Mouse (Mus musculus): ENCODE measurements around the gene Wrap53.
"Not testable (repeated sequence)": the region's sequence is repeated elsewhere in the genome, so short reads cannot be mapped to it uniquely, and the experiment has no call there.

Wrap53 gene

DNA sequence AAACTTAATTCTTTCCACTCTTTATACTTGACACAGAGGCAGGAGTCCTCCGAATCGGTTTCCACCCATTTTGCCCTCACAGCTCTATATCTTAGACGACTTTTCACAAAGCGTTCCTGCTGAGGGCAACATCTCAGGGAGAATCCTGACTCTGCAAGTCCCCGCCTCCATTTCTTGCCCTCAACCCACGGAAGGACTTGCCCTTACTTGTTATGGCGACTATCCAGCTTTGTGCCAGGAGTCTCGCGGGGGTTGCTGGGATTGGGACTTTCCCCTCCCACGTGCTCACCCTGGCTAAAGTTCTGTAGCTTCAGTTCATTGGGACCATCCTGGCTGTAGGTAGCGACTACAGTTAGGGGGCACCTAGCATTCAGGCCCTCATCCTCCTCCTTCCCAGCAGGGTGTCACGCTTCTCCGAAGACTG is at the start of gene Wrap53, which contains the start of gene Trp53:
TSS of gene Wrap53 (minus strand) at position 165 of the 424 bp plus-strand sequence.
TSS of gene Trp53 (plus strand) at position 269 of the 424 bp plus-strand sequence.
- DNase-seq (ENCODE audit: low read depth, low spot score): peak; percentile 82

- DNase-seq (ENCODE audit: low read depth, low spot score): peak; percentile 62
Measured at GRCm38 (mm10) chr11:69629802-69630201, 49.7 kb upstream of the Wrap53 start.

GRCm38 (mm10) chr11:69628286-69628685 is 48.2 kb upstream of the Wrap53 start:
- peak; percentile 76 for DNase-seq (ENCODE audit: low read depth, low spot score)

GRCm38 (mm10) chr11:69624339-69624738 is 44.3 kb upstream of the Wrap53 start:
- not testable (repeated sequence) for DNase-seq (ENCODE audit: low read depth, low spot score)

DNA sequence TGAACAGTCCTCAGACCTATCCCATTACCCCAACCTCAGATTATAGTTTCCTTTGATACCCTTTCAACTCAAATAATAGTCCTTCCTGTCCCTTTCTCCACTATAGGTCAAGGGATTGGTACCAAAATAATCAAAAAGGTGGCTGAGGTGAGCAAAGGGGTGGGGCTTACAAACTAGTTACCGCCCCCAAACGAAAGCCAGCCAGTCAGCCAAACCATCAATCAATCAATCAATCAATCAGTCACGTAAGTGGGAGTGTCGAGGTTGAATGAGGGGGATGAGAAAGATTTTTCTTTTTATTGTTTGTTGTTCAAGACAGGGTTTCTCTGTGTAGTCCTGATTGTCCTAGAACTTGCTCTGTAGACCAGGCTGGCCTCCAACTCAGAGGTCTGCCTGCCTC is 43.0 kb upstream of the Wrap53 start:
- no peak for DNase-seq (ENCODE audit: low read depth, low spot score)

DNA sequence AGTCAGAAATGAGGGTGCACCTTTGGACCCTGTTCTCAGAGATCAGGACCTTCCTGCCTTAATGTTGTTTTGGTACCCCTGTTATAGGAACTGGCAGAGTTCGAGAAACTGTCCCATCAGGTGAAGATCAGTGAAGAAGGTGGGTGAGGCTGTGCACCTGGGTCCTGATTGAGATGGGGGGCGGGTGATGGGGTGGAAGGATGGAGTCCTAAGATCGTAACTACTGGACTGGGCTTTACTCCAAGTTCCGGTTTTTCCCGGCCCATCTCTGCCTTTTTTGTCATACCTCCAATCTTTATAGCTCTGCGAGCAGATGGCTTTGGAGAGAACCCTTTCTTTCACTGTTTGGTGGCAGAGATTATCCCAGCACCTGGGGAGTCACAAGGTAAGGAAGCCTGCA is 42.4 kb upstream of the Wrap53 start:
- DNase-seq (ENCODE audit: low read depth, low spot score): no peak

DNA sequence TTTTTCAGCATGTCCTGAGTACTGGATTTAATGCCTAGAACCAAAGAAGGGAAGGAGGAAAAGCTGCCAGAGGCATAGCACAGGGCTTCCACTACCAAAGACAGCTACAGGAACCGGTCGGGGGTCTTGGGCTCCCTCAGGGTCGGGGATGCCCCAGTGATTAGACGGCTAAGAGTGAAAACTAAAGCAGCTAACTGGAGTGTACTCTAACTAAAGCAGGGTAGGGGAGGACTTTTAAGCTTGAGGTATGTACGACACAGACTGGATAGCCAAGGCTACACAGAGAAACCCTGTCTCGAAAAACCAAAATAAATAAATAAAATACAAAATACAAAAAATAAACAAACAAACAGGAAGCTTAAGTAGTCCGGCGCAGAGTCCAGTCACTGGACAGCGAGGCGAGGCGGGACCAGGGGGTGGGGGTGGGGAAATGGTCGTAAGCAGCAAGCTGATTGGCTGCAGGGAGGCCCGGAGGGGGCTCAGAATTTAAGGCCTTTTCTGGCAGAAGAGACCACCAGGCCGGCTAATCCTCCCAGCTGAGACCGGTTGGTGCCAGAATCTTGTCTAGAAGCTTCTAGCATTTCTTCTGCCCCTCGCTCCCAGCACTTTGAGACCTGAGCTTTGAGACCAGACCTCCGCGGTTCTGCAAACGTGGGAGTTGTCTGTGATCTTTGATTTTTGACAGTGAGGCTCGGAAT is 41.7 kb upstream of the Wrap53 start, which contains the start of gene Sat2:
TSS of gene Sat2 (plus strand) at position 454 of the 698 bp plus-strand sequence.
- DNase-seq (ENCODE audit: low read depth, low spot score): no peak

- no peak for DNase-seq (ENCODE audit: low read depth, low spot score)
Measured at GRCm38 (mm10) chr11:69620394-69621081, 40.5 kb upstream of the Wrap53 start.

DNA sequence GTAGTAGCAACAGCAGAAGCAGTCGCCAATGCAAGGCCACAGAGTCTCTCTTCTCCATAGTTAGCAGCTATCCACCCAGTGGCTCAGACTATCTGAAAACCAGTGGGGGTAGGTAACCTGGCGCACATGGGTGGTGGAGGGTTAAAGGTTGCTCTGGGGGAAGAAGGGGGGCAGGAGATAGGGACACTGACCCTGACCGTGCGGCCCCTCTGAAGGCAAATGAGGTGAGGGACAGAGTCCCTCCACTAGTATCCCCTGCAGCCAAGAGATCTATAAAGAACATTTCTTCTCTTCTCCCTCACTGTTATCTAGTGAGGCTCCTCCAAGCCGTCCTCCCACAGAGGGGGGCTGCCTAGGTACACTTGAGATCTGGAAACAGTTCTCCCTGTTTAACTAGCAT is 37.8 kb upstream of the Wrap53 start, which contains the start of gene Shbg:
TSS of gene Shbg (minus strand) at position 101 of the 400 bp plus-strand sequence.
- DNase-seq (ENCODE audit: low read depth, low spot score): no peak

DNA sequence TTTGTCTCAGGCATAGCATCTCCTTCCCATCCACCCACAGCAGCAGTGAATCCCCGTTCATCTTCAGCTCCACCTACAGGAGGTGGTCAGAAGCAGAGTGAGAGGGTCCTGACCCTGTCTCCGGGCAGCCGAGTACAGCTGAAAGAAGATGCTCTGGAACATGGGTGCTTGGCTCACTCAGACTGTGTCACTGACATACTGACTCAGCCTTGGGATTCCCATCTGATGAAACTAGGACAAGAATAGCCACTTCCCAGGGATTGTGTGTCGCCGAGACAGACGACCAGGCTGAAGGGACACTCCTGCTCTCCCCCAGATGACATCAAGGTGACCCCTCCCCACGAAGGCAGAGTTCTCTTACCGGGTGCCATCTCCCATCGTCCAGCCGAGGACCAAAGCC is 36.7 kb upstream of the Wrap53 start:
- DNase-seq (ENCODE audit: low read depth, low spot score): no peak

GRCm38 (mm10) chr11:69614257-69614588 is 34.2 kb upstream of the Wrap53 start:
- not testable (repeated sequence) for DNase-seq (ENCODE audit: low read depth, low spot score)

- peak; percentile 66 for DNase-seq (ENCODE audit: low read depth, low spot score)
Measured at GRCm38 (mm10) chr11:69613553-69614256, 33.6 kb upstream of the Wrap53 start.

- DNase-seq (ENCODE audit: low read depth, low spot score): no peak
Measured at GRCm38 (mm10) chr11:69610899-69611298, 30.8 kb upstream of the Wrap53 start.

- DNase-seq (ENCODE audit: low read depth, low spot score): no peak
Measured at GRCm38 (mm10) chr11:69609416-69609815, 29.4 kb upstream of the Wrap53 start.

- DNase-seq (ENCODE audit: low read depth, low spot score): no peak
Measured at GRCm38 (mm10) chr11:69608525-69608924, 28.5 kb upstream of the Wrap53 start.

- no peak for DNase-seq (ENCODE audit: low read depth, low spot score)
Measured at GRCm38 (mm10) chr11:69606832-69607231, 26.8 kb upstream of the Wrap53 start.

- DNase-seq (ENCODE audit: low read depth, low spot score): no peak
Measured at GRCm38 (mm10) chr11:69606491-69606795, 26.4 kb upstream of the Wrap53 start.

GRCm38 (mm10) chr11:69605726-69606490 is 25.9 kb upstream of the Wrap53 start, which contains the start of gene Atp1b2:
Gene Atp1b2, minus strand, starts transcription at chr11:69605942.
- peak; percentile 75 for DNase-seq (ENCODE audit: low read depth, low spot score)

GRCm38 (mm10) chr11:69604795-69605664 is 25.0 kb upstream of the Wrap53 start:
- DNase-seq (ENCODE audit: low read depth, low spot score): no peak

DNA sequence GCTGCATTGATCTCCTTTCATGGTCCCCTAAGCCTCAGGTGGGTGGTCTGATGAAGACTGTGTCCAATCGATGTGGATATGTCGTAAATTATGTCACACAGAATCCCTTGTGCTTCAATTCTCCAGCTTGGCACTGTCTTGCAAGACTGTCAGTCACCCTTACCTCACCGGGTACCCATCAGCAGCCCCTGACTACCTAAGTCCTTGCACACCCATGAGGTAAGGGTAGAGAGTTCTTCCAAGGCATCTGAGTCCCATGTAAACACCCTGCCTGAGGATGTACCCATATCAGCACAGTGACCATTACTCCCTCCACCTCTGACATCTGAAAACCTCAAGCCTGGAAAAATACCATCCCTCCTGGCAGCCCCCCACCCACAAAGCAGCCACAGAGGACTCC is 24.3 kb upstream of the Wrap53 start:
- no peak for DNase-seq (ENCODE audit: low read depth, low spot score)

- no peak for DNase-seq (ENCODE audit: low read depth, low spot score)
Measured at GRCm38 (mm10) chr11:69603516-69603915, 23.5 kb upstream of the Wrap53 start.

Measured in c-Kit-negative CD71-positive TER-119-positive erythroid progenitor cells, embryonic 14.5 days (primary cell).